ENCODE assay signal across 8 mouse cellular contexts in genomic region chr16:97293273-97293672, GRCm38 (mm10).
A peak's percentile ranks its signal among the peaks of the same experiment; 100 is the strongest.
DNase-seq lines count a peak whose midpoint lies in the region; ATAC-seq and TF ChIP-seq lines count a peak whose summit lies in the region.

No protein-coding gene starts in this region.

- no peak overlapping the region for H3K9ac ChIP-seq in intestine, embryonic 16.5 days (ENCODE audit: low read depth, low read length)
- peak overlapping the region; percentile 59 for H3K9ac ChIP-seq in midbrain, embryonic 11.5 days (ENCODE audit: low read length)

- intact Hi-C loops in gastrocnemius, postnatal 36 days (cut with DNase I), result loop anchor here (5.0 kb wide), 1 partner anchor 396 kb away; no protein-coding TSS in a partner anchor
- intact Hi-C loops in left cerebral cortex, postnatal 14 days (cut with DNase I), result loop anchor here (5.0 kb wide), 2 partner anchors 121 to 396 kb away; partner anchors contain the start of gene Dscam

- H3K4me2 ChIP-seq in intestine, embryonic 16.5 days (ENCODE audit: low read depth, low read length), result peak overlapping the region; percentile 37
- peak overlapping the region; percentile 46 for H3K4me2 ChIP-seq in midbrain, embryonic 11.5 days

- peak; percentile 31 for DNase-seq in ovary, postnatal 10 days (ENCODE audit: low spot score)
- no peak for DNase-seq in ovary, adult 18-20 months (ENCODE audit: low spot score)
- DNase-seq in embryo, embryonic 10.5 days (ENCODE audit: low spot score), result peak; percentile 93
- DNase-seq in gastrocnemius, postnatal 36 days, result peak; percentile 40 to 46
- peak; percentile 86 to 89 for DNase-seq in left cerebral cortex, postnatal 14 days (ENCODE audit: low spot score in 2 of 2)
- peak; percentile 99 for DNase-seq in midbrain, embryonic 11.5 days (ENCODE audit: low spot score, missing footprints)

- TF ChIP-seq POLR2A in small intestine, adult 2 months (IDR thresholded peaks at IDR 0.05; ENCODE audit: low read depth, low read length), result no peak

- no peaks in the 10 kb centered on the region; the same call in 1 of the 2 replicates for H3K4me1 ChIP-seq in intestine, embryonic 16.5 days (ENCODE audit: control insufficient read depth, insufficient read depth, low read length)
- peaks cover 13% of the 10 kb centered on the region for H3K4me1 ChIP-seq in midbrain, embryonic 11.5 days (ENCODE audit: control insufficient read depth, insufficient read depth, low read length)
- peaks cover 3% of the 10 kb centered on the region; the same call in 1 of the 2 replicates for H3K4me1 ChIP-seq in small intestine, adult 2 months (ENCODE audit: control insufficient read depth, insufficient read depth, insufficient read length, low read length)

- ATAC-seq in intestine, embryonic 16.5 days, result peak; percentile 66
- ATAC-seq in midbrain, embryonic 11.5 days (ENCODE audit: low FRiP score), result peak; percentile 82

- no peaks in the 10 kb centered on the region for H3K9me3 ChIP-seq in intestine, embryonic 16.5 days (ENCODE audit: control insufficient read depth, low read length)
- H3K9me3 ChIP-seq in midbrain, embryonic 11.5 days (ENCODE audit: control insufficient read depth, low read length), result no peaks in the 10 kb centered on the region

- TF ChIP-seq CTCF in small intestine, adult 2 months (IDR thresholded peaks at IDR 0.05; ENCODE audit: extremely low read depth, insufficient read length, insufficient replicate concordance, low read depth, low read length), result peak; percentile 96; the same call in 1 of the 2 replicates

- no peak overlapping the region for H3K4me3 ChIP-seq in intestine, embryonic 16.5 days (ENCODE audit: low read length)
- H3K4me3 ChIP-seq in midbrain, embryonic 11.5 days (ENCODE audit: low read depth, low read length), result peak overlapping the region; percentile 16; the same call in 1 of the 2 replicates
- no peak overlapping the region for H3K4me3 ChIP-seq in small intestine, adult 2 months (ENCODE audit: low read depth, low read length)

- 5% methylated on average over 4 of the region's 4 CpGs for WGBS in intestine, embryonic 16.5 days
- WGBS in midbrain, embryonic 11.5 days, result 7% methylated on average over 4 of the region's 4 CpGs
- WGBS in small intestine, adult 2 months, result under 1% methylated on average over 4 of the region's 4 CpGs

- no peaks in the 10 kb centered on the region for H3K27me3 ChIP-seq in intestine, embryonic 16.5 days (replicated peaks; ENCODE audit: control insufficient read depth, insufficient read depth, low read length)
- H3K27me3 ChIP-seq in midbrain, embryonic 11.5 days (ENCODE audit: control insufficient read depth, insufficient read depth, low read length), result no peaks in the 10 kb centered on the region
- H3K27me3 ChIP-seq in small intestine, adult 2 months (ENCODE audit: control insufficient read depth, insufficient read depth, low read length), result no peaks in the 10 kb centered on the region

- no peaks in the 10 kb centered on the region for H3K36me3 ChIP-seq in intestine, embryonic 16.5 days (ENCODE audit: control insufficient read depth, insufficient read depth, low read length)
- H3K36me3 ChIP-seq in midbrain, embryonic 11.5 days (ENCODE audit: control insufficient read depth, insufficient read depth, low read length), result no peaks in the 10 kb centered on the region
- H3K36me3 ChIP-seq in small intestine, adult 2 months (ENCODE audit: control insufficient read depth, insufficient read depth, low read length), result no peaks in the 10 kb centered on the region

- H3K27ac ChIP-seq in intestine, embryonic 16.5 days (ENCODE audit: low read length), result no peak overlapping the region
- H3K27ac ChIP-seq in midbrain, embryonic 11.5 days (ENCODE audit: low read depth, low read length), result peak overlapping the region; percentile 64; the same call in 1 of the 2 replicates
- no peak overlapping the region for H3K27ac ChIP-seq in small intestine, adult 2 months (ENCODE audit: insufficient read depth, low read depth, low read length)
